Mouse (Mus musculus) embryonic fibroblast, embryonic 13.5 days (primary cell): ENCODE results near the gene Ndufb5.

Source experiments
- CTCF ChIP-seq: IDR thresholded peaks from 2 replicates; pipeline ENCODE4 v1.5.1; 2011; ENCODE audit warnings: mild to moderate bottlenecking, control low read depth, low read length, moderate library complexity, borderline replicate concordance; ENCODE audit not compliant: insufficient read depth
- POLR2A ChIP-seq: IDR thresholded peaks from 2 replicates; pipeline ENCODE4 v1.6.1; 2011; ENCODE audit warnings: low read depth, mild to moderate bottlenecking, control low read depth, low read length, moderate library complexity

DNA sequence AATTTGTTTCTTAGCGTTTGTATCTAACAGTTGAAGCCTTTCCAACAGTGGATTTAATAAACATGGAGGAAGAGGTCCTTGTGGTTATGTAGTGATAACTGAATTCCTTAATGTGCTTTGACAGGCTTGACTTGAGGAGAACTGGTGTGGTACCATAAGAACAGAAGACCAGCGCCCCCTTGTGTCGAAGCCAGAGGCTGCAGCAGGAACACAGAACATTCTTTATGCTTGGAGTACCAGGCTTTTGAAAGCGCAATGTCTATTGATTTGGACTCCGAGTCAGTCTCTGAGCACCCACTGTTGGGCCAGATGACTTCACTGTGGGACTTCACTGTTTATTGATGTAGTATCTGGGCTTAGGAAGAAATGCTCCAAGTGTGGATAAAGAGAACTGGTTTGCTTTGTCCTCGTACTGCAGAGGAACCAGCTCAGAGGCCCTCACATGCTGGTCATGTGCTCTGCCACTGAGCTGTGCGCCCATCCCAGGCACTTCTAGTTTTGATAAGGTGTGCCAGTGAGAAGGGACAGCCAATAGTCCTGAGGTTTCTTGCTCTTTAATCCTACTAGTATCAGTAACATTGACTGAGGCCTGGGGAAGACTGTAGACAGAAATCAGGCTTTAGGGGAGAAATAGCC lies 38.4 kb upstream of the Ndufb5 start:
- TF ChIP-seq POLR2A (no peak), CTCF (peak; percentile 83)
